Mouse (Mus musculus): ENCODE results near the gene Mfsd10. TPM values are rescaled to one million over a fixed set of nuclear protein-coding genes. Genes with fewer than 3 reads are reported as not detected.
A peak's percentile ranks its signal among the peaks of the same experiment; 100 is the strongest.

Mfsd10 gene
- 86.8 and 92.9 TPM in 2 replicates for polyA plus RNA-seq (2016; fragmentation: Nextera tagmentation; extraction: Ambion mirVana)

DNA sequence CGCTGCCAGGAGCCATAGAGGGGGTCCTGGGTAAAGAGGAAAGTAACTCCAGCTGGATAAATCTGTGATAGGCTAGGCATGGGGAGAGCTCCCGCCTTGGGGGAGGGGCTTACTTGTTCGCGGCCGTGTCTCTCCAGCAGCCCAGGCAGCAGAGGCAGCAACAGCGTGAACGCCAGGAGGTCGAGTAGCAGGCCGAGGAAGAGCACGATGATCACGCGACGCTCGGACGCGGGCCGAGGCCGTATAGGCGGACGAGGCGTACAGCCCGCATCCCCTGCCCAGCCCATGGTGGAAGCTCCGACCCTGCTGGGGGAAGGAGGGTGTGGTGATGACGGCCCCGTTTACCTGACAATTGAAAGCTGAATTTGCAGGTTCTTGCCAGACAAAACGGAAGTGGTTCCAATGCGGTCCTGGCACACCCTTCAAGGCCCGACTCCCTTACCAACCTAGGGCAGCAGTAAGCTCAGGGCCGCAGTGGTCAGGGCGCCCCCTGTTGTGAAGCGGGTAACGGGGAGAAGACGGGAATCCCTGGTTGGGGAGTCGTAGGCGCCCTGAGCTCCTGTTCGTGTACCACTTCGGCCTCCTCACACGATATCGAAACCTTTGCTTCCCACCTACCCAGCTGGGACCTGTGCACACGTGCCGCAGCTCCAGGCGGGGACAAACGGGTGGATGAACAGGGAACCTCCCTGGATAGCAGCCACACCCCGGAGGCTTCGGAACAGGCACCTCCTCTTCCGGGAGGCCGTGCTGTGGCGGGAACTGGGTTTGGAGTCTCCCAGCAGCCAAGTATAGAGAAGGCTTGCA, at the start of gene Mfsd10:
Gene Mfsd10, minus strand, starts transcription at position 732 of the 807 bp plus-strand sequence.
- H3K9me3 ChIP-seq = no peaks in the 10 kb centered on the region
- H3K27ac ChIP-seq = peak within 1 kb of the TSS; percentile 88
- peak; percentile 80 for DNase-seq (ENCODE audit: low spot score)
- peak within 1 kb of the TSS; percentile 67 for H3K4me3 ChIP-seq
- H3K4me1 ChIP-seq (replicated peaks) = peaks cover 45% of the 10 kb centered on the region
- H3K36me3 ChIP-seq = peaks cover 85% of the 10 kb centered on the region
- H3K27me3 ChIP-seq (ENCODE audit: insufficient read depth, poor library complexity, severe bottlenecking) = no peaks in the 10 kb centered on the region
- WGBS = under 1% methylated on average over 48 of the region's 48 CpGs

DNA sequence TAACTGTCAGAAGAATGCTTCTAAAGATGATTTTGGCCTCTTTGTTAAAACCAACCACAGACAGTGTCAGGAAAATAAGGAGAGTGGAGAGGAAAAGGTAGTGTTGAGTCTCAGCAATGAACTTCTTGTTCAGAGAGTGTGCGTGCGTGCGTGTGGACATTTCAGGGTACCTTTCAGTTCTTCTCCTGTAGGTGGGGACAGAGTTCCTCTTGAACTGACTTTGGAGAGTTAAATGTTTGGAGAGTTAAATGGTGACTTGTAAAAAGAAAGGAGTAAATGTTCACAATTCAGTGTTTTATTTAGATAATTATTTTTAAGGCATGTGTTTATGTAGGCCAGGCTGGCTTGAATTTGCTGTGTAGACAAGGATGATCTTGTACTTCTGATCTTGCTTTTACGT, 33.3 kb upstream of the Mfsd10 start:
- no peak for DNase-seq (ENCODE audit: low spot score)
- Histone ChIP-seq H3K4me3 (no peak overlapping the region), H3K9me3 (no peaks in the 10 kb centered on the region), H3K36me3 (peaks cover 6% of the 10 kb centered on the region; the same call in 1 of the 2 replicates), H3K27me3 (ENCODE audit: insufficient read depth, poor library complexity, severe bottlenecking) (no peaks in the 10 kb centered on the region), H3K4me1 (replicated peaks) (no peaks in the 10 kb centered on the region), H3K27ac (no peak overlapping the region)
- WGBS = 84% methylated on average over 4 of the region's 4 CpGs

DNA sequence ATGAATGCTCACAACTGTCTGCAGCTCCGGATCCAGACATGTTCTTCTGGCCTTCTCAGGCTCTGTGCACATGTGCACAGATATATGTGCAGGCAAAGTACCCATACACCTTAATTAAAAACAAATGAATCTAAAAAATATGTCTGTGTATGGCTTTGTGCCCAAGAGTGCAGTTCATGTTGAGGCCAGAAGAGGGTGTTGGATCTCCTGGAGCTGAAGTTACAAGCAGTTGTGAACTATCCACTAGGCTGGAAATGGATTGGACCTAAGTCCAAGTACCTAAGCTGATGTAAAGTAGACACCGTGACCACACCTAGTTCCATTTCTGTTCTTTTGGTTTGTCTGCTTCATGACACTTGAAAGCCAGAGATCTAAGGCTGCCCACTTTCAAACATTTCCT, 32.5 kb upstream of the Mfsd10 start:
- Histone ChIP-seq H3K27ac (no peak overlapping the region), H3K4me1 (replicated peaks) (no peaks in the 10 kb centered on the region), H3K9me3 (no peaks in the 10 kb centered on the region), H3K4me3 (no peak overlapping the region), H3K36me3 (peaks cover 6% of the 10 kb centered on the region; the same call in 1 of the 2 replicates), H3K27me3 (ENCODE audit: insufficient read depth, poor library complexity, severe bottlenecking) (no peaks in the 10 kb centered on the region)
- 80% methylated on average over 2 of the region's 2 CpGs for WGBS
- DNase-seq (ENCODE audit: low spot score) = no peak

DNA sequence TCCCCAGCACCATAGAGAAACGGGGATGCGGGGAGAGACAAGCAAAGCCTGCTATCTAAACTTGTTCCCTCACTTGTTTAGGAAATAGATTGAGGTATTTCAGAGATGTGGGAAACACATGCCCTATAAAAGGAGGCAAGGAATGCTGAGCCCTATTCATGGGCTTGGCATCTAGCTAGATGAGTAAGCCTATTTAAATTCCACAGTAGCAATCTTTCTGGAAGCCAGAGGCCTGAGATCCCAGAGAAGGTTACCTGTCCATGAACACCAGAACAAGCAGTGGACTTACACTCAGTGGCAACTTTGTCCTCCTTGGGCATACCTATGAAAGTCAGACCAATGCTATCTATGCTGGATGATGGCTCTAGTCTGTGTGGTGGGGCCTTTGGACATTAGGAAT, 26.2 kb upstream of the Mfsd10 start:
- no peak for DNase-seq (ENCODE audit: low spot score)
- H3K4me3 ChIP-seq = no peak overlapping the region
- no peak overlapping the region for H3K27ac ChIP-seq
- peaks cover 7% of the 10 kb centered on the region for H3K4me1 ChIP-seq (replicated peaks)
- peaks cover under 1% of the 10 kb centered on the region for H3K36me3 ChIP-seq
- 98% methylated on average over 2 of the region's 2 CpGs for WGBS
- H3K27me3 ChIP-seq (ENCODE audit: insufficient read depth, poor library complexity, severe bottlenecking) = 0 out of 2 replicates have a peak, but pooled peaks cover 3% of the 10 kb centered on the region
- H3K9me3 ChIP-seq = no peaks in the 10 kb centered on the region

DNA sequence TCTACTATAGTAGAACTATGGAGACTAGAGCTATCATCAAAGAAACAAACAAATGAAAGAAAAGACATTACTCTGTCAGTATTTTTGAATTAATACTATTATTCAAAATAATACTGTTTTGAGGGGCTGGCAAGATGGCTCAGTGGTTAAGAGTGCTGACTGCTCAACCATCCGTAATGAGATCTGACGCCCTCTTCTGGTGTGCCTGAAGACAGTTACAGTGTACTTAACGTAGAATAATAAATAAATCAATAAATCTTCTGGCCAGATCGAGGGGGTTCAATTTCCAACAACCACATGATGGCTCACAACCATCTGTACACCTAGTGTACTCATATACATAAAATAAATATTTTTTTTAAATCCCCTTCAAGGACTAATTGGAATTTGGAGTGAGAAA, 24.9 kb upstream of the Mfsd10 start:
- 80% methylated on average over 4 of the region's 4 CpGs for WGBS

DNA sequence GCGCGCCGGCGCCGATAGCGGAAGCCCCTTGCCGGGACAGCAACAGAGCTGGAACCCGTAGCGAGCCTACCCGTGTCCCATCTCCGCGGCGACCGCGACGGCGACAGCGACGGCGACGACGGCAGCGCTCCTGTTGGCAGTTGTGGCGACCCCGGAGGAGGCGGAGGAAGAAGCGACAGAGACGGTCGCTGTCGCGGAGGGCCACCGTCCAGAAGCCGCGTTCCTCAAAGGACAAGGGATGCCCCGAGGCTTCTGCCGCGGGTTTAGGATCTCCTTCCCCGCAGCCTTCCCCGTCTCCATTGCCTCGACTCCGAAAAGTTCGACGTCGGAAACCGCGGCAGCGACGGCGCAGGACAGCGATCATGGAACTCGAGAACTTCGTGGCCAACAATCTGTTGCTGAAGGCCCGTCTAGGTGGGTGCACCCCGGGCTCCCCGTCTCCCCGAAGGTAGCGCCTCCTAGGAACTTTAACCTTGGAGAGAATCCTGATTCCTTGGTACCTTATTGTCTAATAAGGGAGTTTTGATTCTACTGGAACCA, 23.6 kb upstream of the Mfsd10 start:
- under 1% methylated on average over 57 of the region's 57 CpGs for WGBS
- DNase-seq (ENCODE audit: low spot score) = no peak
- H3K9me3 ChIP-seq = no peaks in the 10 kb centered on the region

More for the DNA sequence above, 24.9 kb upstream of the Mfsd10 start:
- DNase-seq (ENCODE audit: low spot score) = no peak
- H3K27me3 ChIP-seq (ENCODE audit: insufficient read depth, poor library complexity, severe bottlenecking) = 0 out of 2 replicates have a peak, but pooled peaks cover 3% of the 10 kb centered on the region
- no peaks in the 10 kb centered on the region for H3K9me3 ChIP-seq
- H3K27ac ChIP-seq = no peak overlapping the region
- H3K4me1 ChIP-seq (replicated peaks) = peaks cover 7% of the 10 kb centered on the region
- H3K36me3 ChIP-seq = peaks cover 11% of the 10 kb centered on the region
- H3K4me3 ChIP-seq = no peak overlapping the region

DNA sequence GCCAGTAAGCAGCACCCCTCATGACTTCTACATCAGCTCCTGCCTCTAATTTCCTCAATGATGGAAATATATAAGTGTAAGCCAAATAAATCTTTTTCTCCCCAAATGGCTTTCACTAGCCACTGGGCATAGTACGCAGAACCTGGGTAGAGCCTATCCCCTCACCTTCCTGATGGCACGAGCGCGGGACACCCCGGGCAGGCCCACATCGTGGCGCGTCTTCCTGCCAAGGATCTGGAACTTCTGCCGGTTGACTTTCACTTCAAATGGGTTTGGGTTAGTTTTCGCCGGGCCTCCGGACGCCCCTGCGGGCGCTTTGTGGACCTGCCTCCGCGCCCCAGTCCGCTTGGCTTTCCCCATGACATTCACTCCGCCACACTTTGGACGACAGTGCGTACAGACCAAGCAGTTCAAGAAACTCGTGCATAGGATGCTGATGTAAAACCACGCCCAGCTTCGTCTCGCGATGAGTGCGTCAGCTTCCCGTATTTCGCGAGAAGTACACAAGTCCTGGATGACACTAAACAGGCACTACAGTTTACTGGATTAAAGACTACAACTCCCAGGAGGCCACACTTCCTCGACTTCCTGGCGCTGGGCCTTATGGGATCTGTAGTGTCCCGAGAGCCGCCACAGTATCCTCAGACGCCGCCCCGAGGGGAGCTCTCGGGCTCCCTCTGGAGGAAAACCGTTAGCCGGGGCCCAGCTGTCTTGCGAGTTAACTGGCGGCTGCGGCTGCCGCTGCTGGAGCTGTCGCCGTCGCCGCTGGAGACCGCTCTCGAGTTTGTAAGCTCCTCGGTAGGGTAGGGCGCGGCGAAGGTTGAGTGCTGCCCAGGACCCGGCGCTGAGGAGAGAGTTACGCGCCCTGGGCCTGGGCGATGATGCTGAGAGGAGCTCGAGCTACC, 22.9 kb upstream of the Mfsd10 start, which contains the start of the genes Nop14 and Grk4:
Gene Nop14, minus strand, starts transcription at position 463 of the 905 bp plus-strand sequence.
Gene Grk4, plus strand, starts transcription at position 694 of the 905 bp plus-strand sequence.
- Histone ChIP-seq H3K27ac (peak within 1 kb of the TSS; percentile 89), H3K27me3 (ENCODE audit: insufficient read depth, poor library complexity, severe bottlenecking) (0 out of 2 replicates have a peak, but pooled peaks cover 3% of the 10 kb centered on the region), H3K4me3 (peak within 1 kb of the TSS; percentile 72), H3K36me3 (peaks cover 30% of the 10 kb centered on the region), H3K4me1 (replicated peaks) (peaks cover 7% of the 10 kb centered on the region), H3K9me3 (no peaks in the 10 kb centered on the region)
- WGBS = under 1% methylated on average over 60 of the region's 60 CpGs
- DNase-seq (ENCODE audit: low spot score) = peak; percentile 99

More for the DNA sequence above, 23.6 kb upstream of the Mfsd10 start:
- peak overlapping the region; percentile 72 for H3K4me3 ChIP-seq
- H3K4me1 ChIP-seq (replicated peaks) = peaks cover 7% of the 10 kb centered on the region
- 0 out of 2 replicates have a peak, but pooled peaks cover 3% of the 10 kb centered on the region for H3K27me3 ChIP-seq (ENCODE audit: insufficient read depth, poor library complexity, severe bottlenecking)
- H3K36me3 ChIP-seq = peaks cover 23% of the 10 kb centered on the region
- H3K27ac ChIP-seq = peak overlapping the region; percentile 89

DNA sequence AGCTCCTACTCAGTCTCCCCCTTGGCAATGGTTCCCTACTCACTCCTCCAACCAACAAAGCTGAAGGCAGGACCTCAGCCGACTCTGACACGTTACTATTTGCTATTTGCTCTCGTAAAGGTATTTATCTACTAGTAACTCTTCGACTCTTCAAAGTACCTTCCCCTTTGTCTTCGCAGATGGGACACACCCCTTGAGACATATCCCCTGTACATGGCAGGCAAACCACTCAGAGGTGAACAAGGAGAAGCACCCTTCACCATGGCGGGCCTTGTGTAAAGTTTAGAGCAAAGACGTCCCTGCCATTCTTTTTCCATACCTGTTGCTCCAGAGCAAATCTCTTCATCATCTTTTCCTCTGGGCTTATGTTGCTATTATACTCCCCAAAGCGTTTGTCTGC, 20.5 kb upstream of the Mfsd10 start:
- whole genome bisulfite sequencing = 96% methylated on average over 8 of the region's 8 CpGs
- Histone ChIP-seq H3K27ac (no peak overlapping the region), H3K4me3 (no peak overlapping the region), H3K9me3 (no peaks in the 10 kb centered on the region), H3K27me3 (ENCODE audit: insufficient read depth, poor library complexity, severe bottlenecking) (0 out of 2 replicates have a peak, but pooled peaks cover 3% of the 10 kb centered on the region), H3K4me1 (replicated peaks) (peaks cover 7% of the 10 kb centered on the region), H3K36me3 (peaks cover 54% of the 10 kb centered on the region)
- DNase-seq (ENCODE audit: low spot score) = no peak

DNA sequence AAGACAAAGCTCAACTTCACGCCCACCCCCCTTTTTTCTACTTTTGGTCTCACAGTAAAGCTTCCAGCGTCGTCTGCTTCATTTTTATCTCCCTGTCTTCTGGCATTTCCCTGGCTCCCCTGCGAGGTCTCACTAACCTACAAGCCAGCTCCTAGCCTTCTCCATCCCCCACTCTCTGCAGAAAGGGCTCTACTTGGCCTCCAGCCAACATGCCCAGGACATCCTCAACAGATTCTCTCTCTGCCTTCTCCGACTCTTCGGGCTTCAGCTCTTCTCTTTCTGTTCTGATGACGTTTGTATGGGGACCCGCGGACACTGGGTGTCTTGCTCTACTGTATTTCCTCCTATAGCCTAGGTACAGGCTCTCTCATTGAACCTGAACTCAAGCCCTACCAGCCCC, 17.9 kb upstream of the Mfsd10 start:
- Histone ChIP-seq H3K4me1 (replicated peaks) (peaks cover 7% of the 10 kb centered on the region), H3K36me3 (peaks cover 81% of the 10 kb centered on the region), H3K4me3 (no peak overlapping the region), H3K27ac (no peak overlapping the region), H3K9me3 (no peaks in the 10 kb centered on the region), H3K27me3 (ENCODE audit: insufficient read depth, poor library complexity, severe bottlenecking) (no peaks in the 10 kb centered on the region)
- DNase-seq (ENCODE audit: low spot score) = no peak
- WGBS = 94% methylated on average over 9 of the region's 9 CpGs

DNA sequence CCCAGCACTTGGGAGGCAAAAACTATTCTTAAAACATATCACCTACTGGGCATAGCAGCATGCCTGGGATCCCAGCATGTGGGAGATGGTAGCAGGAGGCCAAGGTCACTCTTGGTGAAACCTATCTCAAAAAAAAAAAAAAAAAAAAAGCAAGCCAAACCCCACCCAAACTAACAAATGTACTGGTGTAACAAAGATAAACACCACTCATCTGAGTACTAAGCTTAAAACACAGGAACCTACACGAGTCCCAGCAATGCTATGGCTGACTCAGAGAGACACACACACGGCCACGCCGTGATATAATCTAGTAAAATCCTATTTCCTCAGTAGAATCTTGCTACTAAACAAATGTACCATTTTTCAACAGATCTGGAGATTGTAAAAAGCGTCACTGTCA, 15.9 kb upstream of the Mfsd10 start:
- Histone ChIP-seq H3K4me1 (replicated peaks) (no peaks in the 10 kb centered on the region), H3K9me3 (no peaks in the 10 kb centered on the region), H3K36me3 (peaks cover 96% of the 10 kb centered on the region), H3K27ac (no peak overlapping the region), H3K27me3 (ENCODE audit: insufficient read depth, poor library complexity, severe bottlenecking) (no peaks in the 10 kb centered on the region), H3K4me3 (no peak overlapping the region)
- 91% methylated on average over 5 of the region's 5 CpGs for WGBS
- DNase-seq (ENCODE audit: low spot score) = no peak

DNA sequence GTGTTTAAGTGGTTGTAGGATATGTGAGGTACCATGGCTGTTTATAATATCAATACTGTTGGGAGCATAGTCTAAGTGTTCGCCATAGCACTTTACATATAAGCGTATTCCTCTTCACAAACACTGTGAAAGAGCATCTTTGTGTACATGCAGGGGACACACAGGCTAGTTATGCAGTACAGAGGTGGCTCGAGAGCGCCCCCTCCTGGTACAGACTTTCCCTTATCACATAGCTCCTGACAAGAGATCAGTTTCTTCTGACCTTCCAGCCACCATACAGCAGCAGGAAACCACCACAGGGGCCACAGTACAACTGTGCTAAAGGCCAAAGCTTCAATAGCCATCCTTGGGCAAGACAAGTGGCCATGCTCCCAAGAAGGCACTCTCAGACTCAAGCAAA, 10.6 kb upstream of the Mfsd10 start:
- Histone ChIP-seq H3K9me3 (no peaks in the 10 kb centered on the region), H3K4me1 (replicated peaks) (no peaks in the 10 kb centered on the region), H3K27me3 (ENCODE audit: insufficient read depth, poor library complexity, severe bottlenecking) (no peaks in the 10 kb centered on the region), H3K27ac (no peak overlapping the region), H3K36me3 (peaks cover 100% of the 10 kb centered on the region), H3K4me3 (no peak overlapping the region)
- DNase-seq (ENCODE audit: low spot score) = peak; percentile 72
- 54% methylated on average over 4 of the region's 4 CpGs for WGBS

DNA sequence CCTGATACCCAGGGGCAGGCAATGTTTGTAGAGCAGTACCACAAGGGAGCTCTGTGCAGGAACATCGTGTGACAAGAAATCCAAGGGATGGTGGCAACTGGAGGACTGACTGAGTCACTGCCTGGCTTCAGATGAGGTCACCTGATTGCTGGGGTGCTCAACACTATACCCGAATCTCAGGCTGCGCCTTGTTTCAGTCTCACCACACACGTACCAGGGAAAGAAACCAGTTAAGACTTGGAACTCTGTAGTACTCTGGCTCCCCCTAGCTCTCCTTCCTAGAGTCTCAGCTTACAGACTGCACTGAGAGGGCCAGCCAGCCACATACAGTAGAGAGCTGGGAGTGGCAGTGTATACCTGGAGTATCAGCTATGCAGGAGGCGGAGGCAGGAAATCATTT, 5.9 kb upstream of the Mfsd10 start:
- Histone ChIP-seq H3K9me3 (no peaks in the 10 kb centered on the region), H3K4me3 (no peak overlapping the region), H3K4me1 (replicated peaks) (peaks cover 15% of the 10 kb centered on the region), H3K36me3 (peaks cover 95% of the 10 kb centered on the region), H3K27ac (no peak overlapping the region), H3K27me3 (ENCODE audit: insufficient read depth, poor library complexity, severe bottlenecking) (no peaks in the 10 kb centered on the region)
- 75% methylated on average over 5 of the region's 5 CpGs for WGBS
- no peak for DNase-seq (ENCODE audit: low spot score)

Data from hindbrain, embryonic 10.5 days (tissue).